Mouse (Mus musculus): Measurements from ENCODE around the gene H2-T22.
A peak's percentile ranks its signal among the peaks of the same experiment; 100 is the strongest.
"Not testable (repeated sequence)": the region's sequence is repeated elsewhere in the genome, so short reads cannot be mapped to it uniquely, and the experiment has no call there.

The H2-T22 gene

GRCm38 (mm10) chr17:36028879-36029619 lies 13.5 kb downstream of the H2-T22 start:
- no peak for DNase-seq (ENCODE audit: low spot score)

- DNase-seq (ENCODE audit: low spot score): no peak
Observed at GRCm38 (mm10) chr17:36027663-36028062, 14.9 kb downstream of the H2-T22 start.

- DNase-seq (ENCODE audit: low spot score): no peak
Observed at GRCm38 (mm10) chr17:36025901-36026300, 16.6 kb downstream of the H2-T22 start.

- no peak for DNase-seq (ENCODE audit: low spot score)
Observed at GRCm38 (mm10) chr17:36025197-36025596, 17.4 kb downstream of the H2-T22 start.

- DNase-seq (ENCODE audit: low spot score): no peak
Observed at GRCm38 (mm10) chr17:36023710-36024654, 18.6 kb downstream of the H2-T22 start.

- no peak for DNase-seq (ENCODE audit: low spot score)
Observed at GRCm38 (mm10) chr17:36022922-36023321, 19.6 kb downstream of the H2-T22 start.

GRCm38 (mm10) chr17:36022098-36022497 lies 20.4 kb downstream of the H2-T22 start:
- DNase-seq (ENCODE audit: low spot score): no peak

GRCm38 (mm10) chr17:36021309-36021708 lies 21.2 kb downstream of the H2-T22 start:
- no peak for DNase-seq (ENCODE audit: low spot score)

GRCm38 (mm10) chr17:36020191-36021073 lies 22.1 kb downstream of the H2-T22 start, which contains the start of gene H2-T24:
TSS of gene H2-T24 (minus strand) at chr17:36020560.
- DNase-seq (ENCODE audit: low spot score): peak; percentile 63

GRCm38 (mm10) chr17:36019519-36019918 lies 23.0 kb downstream of the H2-T22 start:
- no peak for DNase-seq (ENCODE audit: low spot score)

- no peak for DNase-seq (ENCODE audit: low spot score)
Observed at GRCm38 (mm10) chr17:36018979-36019378, 23.6 kb downstream of the H2-T22 start.

GRCm38 (mm10) chr17:36017046-36017445 lies 25.5 kb downstream of the H2-T22 start:
- no peak for DNase-seq (ENCODE audit: low spot score)

- no peak for DNase-seq (ENCODE audit: low spot score)
Observed at GRCm38 (mm10) chr17:36014977-36015376, 27.6 kb downstream of the H2-T22 start.

- not testable (repeated sequence) for DNase-seq (ENCODE audit: low spot score)
Observed at GRCm38 (mm10) chr17:36004409-36004808, 38.1 kb downstream of the H2-T22 start.

- no peak for DNase-seq (ENCODE audit: low spot score)
Observed at GRCm38 (mm10) chr17:36003331-36003730, 39.2 kb downstream of the H2-T22 start.

- DNase-seq (ENCODE audit: low spot score): no peak
Observed at GRCm38 (mm10) chr17:36001966-36002365, 40.6 kb downstream of the H2-T22 start.

GRCm38 (mm10) chr17:36001121-36001897 lies 41.2 kb downstream of the H2-T22 start:
- no peak for DNase-seq (ENCODE audit: low spot score)

GRCm38 (mm10) chr17:36000349-36000748 lies 42.2 kb downstream of the H2-T22 start:
- no peak for DNase-seq (ENCODE audit: low spot score)

- DNase-seq (ENCODE audit: low spot score): no peak
Observed at GRCm38 (mm10) chr17:35999356-35999755, 43.2 kb downstream of the H2-T22 start.

- DNase-seq (ENCODE audit: low spot score): no peak
Observed at GRCm38 (mm10) chr17:35998545-35999305, 43.8 kb downstream of the H2-T22 start.
